Mouse (Mus musculus) mesoderm, embryonic 11.5 days (tissue): ENCODE data around the gene Ldlrap1.
A peak's percentile ranks its signal among the peaks of the same experiment; 100 is the strongest.

Source experiments
- DNase-seq: peaks from one replicate; pipeline ENCODE4 v3.0.0-alpha.2; 2012; ENCODE audit warnings: low read depth, low spot score

The Ldlrap1 gene

GRCm38 (mm10) chr4:134751682-134752380, 16.0 kb downstream of the Ldlrap1 start:
- DNase-seq = no peak

GRCm38 (mm10) chr4:134750825-134751224, 17.0 kb downstream of the Ldlrap1 start:
- DNase-seq = no peak

- DNase-seq = no peak
Measured at GRCm38 (mm10) chr4:134750263-134750662, 17.6 kb downstream of the Ldlrap1 start.

GRCm38 (mm10) chr4:134749301-134750030, 18.4 kb downstream of the Ldlrap1 start:
- DNase-seq = no peak

GRCm38 (mm10) chr4:134745900-134746661, 21.7 kb downstream of the Ldlrap1 start:
- DNase-seq = no peak

GRCm38 (mm10) chr4:134743881-134744633, 23.8 kb downstream of the Ldlrap1 start:
- no peak for DNase-seq

- DNase-seq = no peak
Measured at GRCm38 (mm10) chr4:134741949-134742348, 25.9 kb downstream of the Ldlrap1 start.

GRCm38 (mm10) chr4:134740186-134740585, 27.6 kb downstream of the Ldlrap1 start:
- DNase-seq = no peak

GRCm38 (mm10) chr4:134739530-134739929, 28.3 kb downstream of the Ldlrap1 start:
- DNase-seq = no peak

- DNase-seq = no peak
Measured at GRCm38 (mm10) chr4:134737365-134737910, 30.4 kb downstream of the Ldlrap1 start.

- DNase-seq = peak; percentile 32
Measured at GRCm38 (mm10) chr4:134736147-134736546, 31.7 kb downstream of the Ldlrap1 start.

GRCm38 (mm10) chr4:134734629-134735081, 33.2 kb downstream of the Ldlrap1 start:
- DNase-seq = no peak

GRCm38 (mm10) chr4:134734038-134734628, 33.7 kb downstream of the Ldlrap1 start:
- DNase-seq = peak; percentile 72

GRCm38 (mm10) chr4:134733371-134733770, 34.5 kb downstream of the Ldlrap1 start:
- DNase-seq = no peak

GRCm38 (mm10) chr4:134730106-134730505, 37.7 kb downstream of the Ldlrap1 start:
- DNase-seq = no peak

- no peak for DNase-seq
Measured at GRCm38 (mm10) chr4:134725735-134726345, 42.0 kb downstream of the Ldlrap1 start.

GRCm38 (mm10) chr4:134724974-134725373, 42.9 kb downstream of the Ldlrap1 start:
- no peak for DNase-seq

- DNase-seq = no peak
Measured at GRCm38 (mm10) chr4:134723251-134723650, 44.6 kb downstream of the Ldlrap1 start.

- DNase-seq = no peak
Measured at GRCm38 (mm10) chr4:134721076-134721475, 46.7 kb downstream of the Ldlrap1 start.

- DNase-seq = no peak
Measured at GRCm38 (mm10) chr4:134720371-134720770, 47.5 kb downstream of the Ldlrap1 start.
